Mouse (Mus musculus) Patski (cell line): ENCODE measurements at regions not wholly inside any gene's neighbourhood (a gene's known extent, or its start where the extent isn't known, plus 50 kb on each side); places are given as distances from the start of the nearest gene placed in this dataset.

Source experiments
- ATAC-seq: fragments of 100-300 bp; one replicate; pipeline ENCODE4 v1.8.0; 2021
- CTCF ChIA-PET: fragments of 350-600 bp; sonication (Branson Sonifier 250); formaldehyde crosslinking; loops from one replicate; lab custom pipeline; 2022; ENCODE audit warnings: inconsistent platforms; lab: Charles Lee
- POLR2A ChIA-PET: fragments of 350-600 bp; sonication (Branson Sonifier 250); formaldehyde crosslinking; loops from one replicate; lab custom pipeline; 2022; ENCODE audit warnings: antibody characterized with exemption, inconsistent platforms; lab: Charles Lee
- DNase-seq: peaks from one replicate; pipeline ENCODE4 v3.0.0-alpha.2; 2011; ENCODE audit warnings: low read depth, low spot score
- H3K27me3 ChIP-seq: fragments of 371-371 bp; one replicate; pipeline ENCODE4 v1.5.1; 2021
- CTCF ChIP-seq: fragments of 100-300 bp; IDR thresholded peaks from one replicate; pipeline ENCODE4 v1.5.1; 2021
- in situ Hi-C: fragments of 300-500 bp; cut with MboI; formaldehyde crosslinking; loops from 3 replicates; pipeline ENCODE4 v1.11.1; 2018; ENCODE audit warnings: low pct_unique_long_range_greater_than_20kb, mixed read lengths

DNA sequence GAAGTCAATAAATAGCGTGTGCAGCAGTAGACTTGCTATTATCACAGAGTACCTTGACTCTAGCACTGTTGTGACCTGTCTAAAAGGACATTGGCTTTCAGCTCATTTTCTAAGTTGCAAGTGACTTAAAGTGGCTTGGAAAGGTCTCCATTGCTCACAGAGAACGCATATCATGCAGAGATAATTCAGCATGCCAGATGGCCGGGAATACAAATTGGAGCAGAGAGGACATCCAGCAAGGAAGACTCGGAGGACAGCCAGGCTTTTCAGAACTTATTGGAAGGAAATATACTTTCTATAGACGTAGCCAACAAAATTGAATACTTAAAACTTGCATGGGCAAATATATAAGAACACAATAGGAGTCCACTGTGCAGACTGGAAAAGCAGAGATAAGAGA lies 716.2 kb upstream of the Impad1 start:
- in situ Hi-C loops: no loop called here
- TF ChIP-seq CTCF: no peak
- POLR2A ChIA-PET: no interaction called here
- ATAC-seq (no peak), DNase-seq (no peak)
- H3K27me3 ChIP-seq: peaks cover 2% of the 10 kb centered on the region
- CTCF ChIA-PET: no interaction called here

DNA sequence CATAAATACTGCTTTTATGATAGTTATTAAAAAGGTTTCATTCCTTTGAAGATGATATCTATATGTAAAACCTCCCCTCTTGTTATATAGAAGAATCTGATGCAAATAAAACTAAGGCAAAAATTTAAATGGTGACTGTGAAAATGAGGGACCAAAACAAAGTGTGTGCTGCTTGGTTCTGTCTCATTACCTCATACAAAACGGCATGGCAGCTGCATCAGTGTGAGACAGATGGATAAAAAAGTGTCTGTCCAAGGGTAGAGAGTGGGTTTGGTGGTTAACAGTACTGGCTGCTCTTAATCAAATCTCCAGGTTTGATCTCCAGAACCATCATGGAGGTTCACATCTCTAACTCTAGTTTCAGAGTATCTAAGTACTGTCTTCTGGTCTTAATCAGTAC lies 701.9 kb upstream of the Impad1 start:
- no peak for TF ChIP-seq CTCF
- in situ Hi-C loops: no loop called here
- ATAC-seq (no peak), DNase-seq (no peak)
- no peaks in the 10 kb centered on the region for H3K27me3 ChIP-seq
- POLR2A ChIA-PET: no interaction called here
- CTCF ChIA-PET: no interaction called here

DNA sequence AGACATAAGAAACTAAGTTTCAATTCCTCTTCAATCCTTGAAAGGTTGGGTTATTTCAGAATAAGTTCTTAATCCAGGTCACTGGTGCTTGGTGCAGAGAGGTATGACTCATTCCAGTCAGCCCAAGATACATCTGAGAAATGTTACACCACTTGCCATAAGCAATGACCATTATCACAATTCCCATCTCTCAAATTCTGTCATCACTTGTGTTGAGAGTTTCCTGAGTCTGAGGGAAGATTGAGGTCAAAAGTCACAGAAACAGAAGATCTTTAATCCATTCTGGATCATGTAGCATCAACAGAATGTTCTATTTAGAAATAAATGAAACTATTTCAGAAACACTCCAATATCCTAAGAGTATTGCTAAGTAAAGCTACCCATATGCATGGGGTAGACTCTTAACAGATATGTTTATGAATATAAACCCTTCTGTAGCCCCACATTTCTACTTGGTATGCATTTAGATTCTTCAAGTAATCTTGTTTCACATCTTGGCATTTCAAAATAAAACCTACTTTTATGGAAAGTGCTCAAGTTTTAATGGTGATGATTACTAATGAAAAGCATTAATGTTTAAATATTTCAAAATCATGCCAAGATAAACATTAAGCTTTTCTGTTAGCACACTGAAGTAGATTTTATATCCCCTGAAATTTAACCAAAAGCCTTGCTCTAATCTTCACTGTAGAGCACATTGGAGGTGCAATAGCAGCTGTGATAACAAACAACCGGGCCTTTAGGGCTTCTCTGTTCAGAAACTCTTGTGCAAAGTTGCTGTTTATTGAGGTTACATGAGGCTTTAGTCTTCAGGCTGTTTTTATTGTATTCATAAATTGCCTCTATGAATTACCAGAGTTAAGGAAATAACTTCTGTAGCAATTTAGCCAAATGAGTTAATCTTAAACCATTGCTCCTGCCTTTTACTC lies 701.2 kb upstream of the Impad1 start:
- DNase-seq (no peak), ATAC-seq (no peak)
- TF ChIP-seq CTCF: no peak
- in situ Hi-C loops: no loop called here
- H3K27me3 ChIP-seq: no peaks in the 10 kb centered on the region
- ChIA-PET POLR2A (interaction anchor here (0.5 kb wide), 1 partner anchor 645 kb away, joined by 3 read pairs; no protein-coding TSS in a partner anchor), CTCF (no interaction called here)

DNA sequence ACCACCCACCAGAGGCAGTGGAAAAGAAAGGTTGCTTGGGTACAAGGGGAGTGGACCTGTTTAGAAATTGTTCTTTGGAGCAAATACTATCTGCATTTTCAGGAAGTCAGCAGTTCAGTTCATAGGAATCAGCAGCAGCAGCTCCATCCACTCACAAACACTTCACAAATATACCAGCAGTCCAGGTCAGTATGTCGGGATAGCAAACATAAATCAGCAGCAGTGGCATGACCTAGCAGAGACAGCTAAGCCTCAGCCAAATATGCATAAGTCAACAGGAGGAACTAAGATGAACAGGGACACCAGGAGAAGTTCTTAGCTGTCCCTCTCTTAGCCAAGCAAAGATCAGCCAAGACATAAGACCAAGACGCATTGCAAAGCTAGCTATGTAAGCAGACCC lies 693.6 kb upstream of the Impad1 start:
- no peak for TF ChIP-seq CTCF
- ChIA-PET CTCF (no interaction called here), POLR2A (no interaction called here)
- DNase-seq: no peak
- in situ Hi-C loops: no loop called here
- no peak for ATAC-seq
- no peaks in the 10 kb centered on the region for H3K27me3 ChIP-seq

DNA sequence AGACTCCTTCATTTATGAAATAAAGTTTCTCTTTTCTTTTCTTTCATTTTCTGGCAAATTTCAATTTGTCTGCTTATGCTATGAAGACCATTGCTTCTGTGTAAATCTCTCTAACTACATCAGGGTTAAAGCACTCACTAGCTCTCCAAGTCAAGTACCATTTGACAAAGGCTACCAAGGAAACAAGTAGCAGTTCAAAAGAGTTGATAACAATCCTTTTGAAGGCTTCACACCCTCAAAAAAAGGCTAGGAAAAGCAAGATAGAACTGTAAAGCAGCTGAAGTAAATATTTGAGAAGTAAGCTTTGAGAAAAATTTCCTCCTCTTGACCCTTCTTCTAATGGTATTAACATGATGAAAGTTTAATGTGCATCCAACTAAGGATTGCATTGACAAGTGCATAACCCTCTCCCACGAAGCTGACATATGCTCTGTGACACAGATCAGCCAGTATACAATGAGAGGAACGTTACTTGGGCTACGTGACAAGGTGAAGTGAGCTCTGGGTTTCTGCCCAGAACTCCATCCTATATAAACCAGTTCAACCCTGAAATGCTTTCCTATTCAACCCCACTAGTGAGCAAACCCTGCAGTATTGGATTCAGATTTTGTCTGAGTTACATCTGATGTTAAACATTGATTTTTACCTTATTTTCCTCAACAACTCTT lies 678.9 kb upstream of the Impad1 start:
- ChIA-PET POLR2A (no interaction called here), CTCF (interaction anchor here (1.5 to 2.2 kb wide), 2 partner anchors 13 to 19 kb away, joined by 4 to 9 read pairs; no protein-coding TSS in a partner anchor)
- in situ Hi-C loops: no loop called here
- DNase-seq (no peak), ATAC-seq (no peak)
- no peaks in the 10 kb centered on the region for H3K27me3 ChIP-seq
- TF ChIP-seq CTCF: no peak

DNA sequence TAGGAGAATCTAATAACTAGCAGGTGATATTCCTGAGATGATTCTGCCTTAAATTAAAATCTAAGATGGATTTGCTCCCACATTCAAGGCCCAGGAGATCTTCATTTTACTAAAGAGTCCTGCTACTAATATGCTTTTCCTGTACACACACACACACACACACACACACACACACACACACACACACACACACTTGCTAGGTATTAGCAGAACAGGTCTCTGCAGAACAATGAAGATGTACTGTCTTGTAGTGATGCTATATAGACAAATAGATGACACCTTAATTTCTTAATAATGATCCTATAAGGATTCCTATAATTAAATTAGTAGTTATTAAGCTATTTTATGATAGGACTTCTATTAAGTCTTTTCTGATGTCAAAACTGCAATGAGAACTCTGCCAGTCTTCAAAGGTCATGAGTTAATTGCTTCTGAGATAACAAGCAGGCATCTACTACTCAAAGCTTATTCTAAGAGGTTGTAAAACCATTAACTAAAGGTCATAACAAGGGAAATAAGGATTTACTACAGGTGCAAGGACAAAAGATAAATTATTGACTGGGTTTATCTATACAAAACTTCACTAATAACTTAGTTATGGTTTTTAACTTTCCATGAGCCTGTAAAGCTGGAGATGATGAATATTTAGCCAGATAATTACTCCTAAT lies 666.0 kb upstream of the Impad1 start:
- ChIA-PET CTCF (interaction anchor here (1.6 kb wide), 1 partner anchor 12 kb away, joined by 9 read pairs; no protein-coding TSS in a partner anchor), POLR2A (no interaction called here)
- in situ Hi-C loops: no loop called here
- no peaks in the 10 kb centered on the region for H3K27me3 ChIP-seq
- ATAC-seq (no peak), DNase-seq (no peak)
- no peak for TF ChIP-seq CTCF

DNA sequence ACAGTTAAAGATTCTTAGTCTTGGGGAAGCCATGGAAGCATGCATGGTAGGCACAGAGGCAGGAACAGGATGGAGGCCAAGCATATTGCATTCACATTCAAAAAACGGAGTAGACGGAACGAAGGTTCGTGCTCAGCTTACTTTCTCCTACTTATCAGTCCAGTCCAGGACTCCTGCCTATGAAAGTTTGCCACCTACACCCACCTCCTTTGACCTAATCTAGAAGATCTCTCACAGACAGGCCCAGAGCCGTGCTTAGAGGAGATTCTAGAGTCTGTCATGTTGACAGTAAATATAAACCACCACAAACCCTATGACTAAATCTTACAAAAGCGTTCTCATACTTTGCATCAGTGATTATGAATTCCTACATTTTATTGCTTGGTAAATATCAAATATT lies 657.3 kb upstream of the Impad1 start:
- ATAC-seq (no peak), DNase-seq (no peak)
- no peak for TF ChIP-seq CTCF
- CTCF ChIA-PET: interaction anchor here (1.1 kb wide), 1 partner anchor 180 kb away, joined by 3 read pairs; no protein-coding TSS in a partner anchor
- POLR2A ChIA-PET: no interaction called here
- no peaks in the 10 kb centered on the region for H3K27me3 ChIP-seq
- in situ Hi-C loops: no loop called here

DNA sequence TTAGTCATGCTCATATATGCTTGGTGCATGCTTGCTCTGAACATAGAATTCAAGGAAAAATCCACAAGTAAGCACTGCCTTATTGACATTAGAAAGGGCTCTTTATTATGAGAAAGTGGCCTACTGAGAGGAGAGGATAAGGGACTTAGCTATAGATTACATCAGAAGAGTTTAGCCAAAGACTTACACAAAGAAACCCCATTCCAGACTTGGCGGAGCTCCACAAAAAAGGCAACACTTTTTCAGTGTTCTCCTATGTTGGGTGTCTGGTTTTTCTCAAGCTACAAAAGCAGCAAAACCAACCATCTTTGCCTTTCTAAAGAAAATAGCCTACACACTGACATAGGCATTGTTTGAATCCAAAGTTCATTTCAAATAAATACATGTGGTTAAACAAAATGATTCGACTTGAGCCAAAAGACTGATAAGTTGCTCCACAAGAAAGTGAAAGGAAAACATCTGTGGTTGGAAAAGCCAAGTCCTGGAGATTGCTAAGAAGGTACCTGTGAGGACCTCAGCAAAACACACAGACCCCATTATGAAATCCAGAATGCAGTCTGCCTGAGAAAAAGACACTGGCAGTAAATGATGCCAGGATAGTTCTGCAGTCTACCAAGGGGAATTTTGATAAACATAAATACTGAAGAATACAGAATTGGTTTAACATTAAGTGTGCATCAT lies 648.3 kb upstream of the Impad1 start:
- in situ Hi-C loops: no loop called here
- POLR2A ChIA-PET: no interaction called here
- ATAC-seq (no peak), DNase-seq (no peak)
- no peaks in the 10 kb centered on the region for H3K27me3 ChIP-seq
- CTCF ChIA-PET: no interaction called here
- TF ChIP-seq CTCF: no peak

DNA sequence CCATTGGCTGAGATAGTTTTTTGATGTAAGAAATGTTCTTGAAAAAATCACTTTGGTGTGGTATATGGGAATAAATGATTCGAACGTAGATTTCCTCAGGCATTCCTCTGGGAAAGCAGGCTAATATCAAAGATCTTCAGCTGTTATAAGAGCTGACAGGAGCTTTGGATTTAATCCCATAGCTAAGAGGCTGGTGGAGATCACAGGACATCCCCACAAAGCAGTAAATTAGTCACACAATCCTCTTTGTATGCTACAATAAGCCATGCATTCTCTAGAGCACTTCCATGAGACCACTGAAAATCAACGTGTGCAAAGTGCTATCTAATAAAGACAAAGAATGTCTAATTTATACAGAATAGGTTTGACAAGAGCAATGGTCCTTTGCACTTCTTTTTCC lies 643.9 kb upstream of the Impad1 start:
- DNase-seq (no peak), ATAC-seq (no peak)
- ChIA-PET CTCF (interaction anchor here (1.2 kb wide), 1 partner anchor 12 kb away, joined by 4 read pairs; no protein-coding TSS in a partner anchor), POLR2A (no interaction called here)
- no peak for TF ChIP-seq CTCF
- in situ Hi-C loops: no loop called here
- no peaks in the 10 kb centered on the region for H3K27me3 ChIP-seq
